Mouse (Mus musculus): Measurements from ENCODE around the gene D6Ertd527e. TPM values are rescaled to one million over a fixed set of nuclear protein-coding genes. Genes with fewer than 3 reads are reported as not detected.

D6Ertd527e gene
- total RNA-seq (2014; rRNA removed) (0.42 TPM in 1 of 2 replicates, not detected in the other), polyA plus RNA-seq (2015; fragmentation: Nextera tagmentation; extraction: Ambion mirVana) (0.10 TPM in 2 replicates)

DNA sequence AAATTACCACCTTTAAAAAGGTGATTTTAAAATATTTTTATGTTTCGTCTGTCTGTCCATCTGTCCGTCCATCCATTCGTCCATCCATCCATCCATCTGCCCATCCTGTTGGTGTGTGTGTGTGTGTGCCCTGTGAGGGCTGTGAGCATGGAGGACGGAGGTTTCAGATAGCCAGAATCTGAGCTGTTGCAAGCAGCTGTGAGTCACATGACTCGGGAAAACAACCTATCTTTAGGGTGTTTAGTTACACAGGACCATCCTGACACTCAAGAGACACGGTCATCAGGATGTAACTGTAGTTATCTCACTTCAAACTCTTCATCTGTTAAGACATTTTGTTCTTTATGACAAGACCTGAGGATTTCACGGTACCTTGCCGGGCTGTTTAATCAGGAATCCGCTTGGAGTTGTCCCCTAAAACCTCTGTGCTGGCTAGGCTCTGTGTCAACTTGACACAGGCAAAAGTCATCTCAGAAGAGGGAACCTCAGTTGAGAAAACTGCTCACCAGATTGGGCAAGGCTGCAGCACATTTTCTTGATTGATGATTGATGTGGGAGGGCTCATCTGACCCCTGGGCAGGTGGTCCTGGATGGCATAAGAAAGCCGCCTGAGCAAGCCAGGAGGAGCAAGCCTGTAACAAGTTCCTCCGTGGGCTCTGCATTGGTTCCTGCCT lies at the start of gene D6Ertd527e:
D6Ertd527e (plus strand) TSS at position 624 of the 674 bp plus-strand sequence.
- 0 out of 2 replicates have a peak, but pooled peaks cover 10% of the 10 kb centered on the region for H3K4me1 ChIP-seq (ENCODE audit: insufficient read depth, low read length)
- no peak within 1 kb of the TSS for H3K4me3 ChIP-seq (ENCODE audit: low read length)
- no peak within 1 kb of the TSS for H3K4me2 ChIP-seq (ENCODE audit: low read depth, low read length)
- WGBS = 87% methylated on average over 11 of the region's 11 CpGs
- no peaks in the 10 kb centered on the region for H3K27me3 ChIP-seq (ENCODE audit: insufficient read depth, low read length)
- ATAC-seq = no peak
- no peak within 1 kb of the TSS for H3K27ac ChIP-seq
- H3K9ac ChIP-seq (replicated peaks; ENCODE audit: low read length) = no peak within 1 kb of the TSS
- TF ChIP-seq CTCF (IDR thresholded peaks at IDR 0.05; ENCODE audit: low read depth) = no peak
- H3K36me3 ChIP-seq (ENCODE audit: insufficient read depth, low read length) = no peaks in the 10 kb centered on the region
- H3K9me3 ChIP-seq (ENCODE audit: low read length) = no peaks in the 10 kb centered on the region
- no peak for DNase-seq (ENCODE audit: low spot score)

DNA sequence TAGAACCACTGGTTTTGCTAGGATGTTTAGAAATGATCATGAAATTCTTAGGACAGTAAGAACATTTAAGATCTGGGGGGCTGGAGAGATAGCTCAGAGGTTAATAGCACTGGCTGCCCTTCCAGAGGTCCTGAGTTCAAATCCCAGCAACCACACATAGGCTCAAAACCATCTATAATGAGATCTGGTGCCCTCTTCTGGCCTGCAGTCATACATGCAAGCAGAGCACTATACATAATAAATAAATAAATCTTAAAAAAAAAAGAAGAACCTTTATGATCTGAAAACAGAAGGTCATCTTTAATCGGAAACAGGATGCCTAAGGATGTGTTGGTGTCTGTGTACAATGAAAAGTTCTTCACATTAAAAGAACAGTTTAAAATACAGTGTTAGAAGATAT lies 44.8 kb upstream of the D6Ertd527e start:
- H3K4me1 ChIP-seq (ENCODE audit: insufficient read depth, low read length) = no peaks in the 10 kb centered on the region
- H3K9me3 ChIP-seq (ENCODE audit: low read length) = no peaks in the 10 kb centered on the region
- no peak for TF ChIP-seq CTCF (IDR thresholded peaks at IDR 0.05; ENCODE audit: low read depth)
- ATAC-seq = no peak
- 98% methylated on average over 1 of the region's 1 CpGs for WGBS
- H3K4me2 ChIP-seq (ENCODE audit: low read depth, low read length) = no peak overlapping the region
- H3K27ac ChIP-seq = no peak overlapping the region
- no peak for DNase-seq (ENCODE audit: low spot score)
- no peak overlapping the region for H3K9ac ChIP-seq (replicated peaks; ENCODE audit: low read length)
- peaks cover 62% of the 10 kb centered on the region for H3K36me3 ChIP-seq (ENCODE audit: insufficient read depth, low read length)
- H3K27me3 ChIP-seq (ENCODE audit: insufficient read depth, low read length) = no peaks in the 10 kb centered on the region
- H3K4me3 ChIP-seq (ENCODE audit: low read length) = no peak overlapping the region

DNA sequence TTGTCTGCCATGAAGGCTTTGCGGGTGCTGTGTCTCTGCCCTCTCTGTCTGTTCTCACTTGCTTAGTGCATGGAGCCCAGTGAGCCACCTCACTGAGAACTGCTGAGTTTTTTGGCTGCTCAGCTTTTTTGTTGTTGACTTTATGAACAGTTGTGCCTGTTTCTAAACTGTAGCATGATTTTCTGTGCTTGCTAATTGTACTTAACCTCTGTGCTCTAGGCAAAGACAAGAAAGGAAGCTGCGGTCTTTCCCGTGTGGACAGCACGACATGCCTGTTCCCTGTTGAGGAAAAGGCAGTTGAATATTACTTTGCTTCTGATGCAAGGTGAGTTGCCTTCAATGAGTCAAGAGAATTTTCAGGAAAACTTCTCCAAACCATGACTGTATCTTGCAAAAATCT lies 41.0 kb upstream of the D6Ertd527e start:
- no peaks in the 10 kb centered on the region for H3K4me1 ChIP-seq (ENCODE audit: insufficient read depth, low read length)
- no peak overlapping the region for H3K9ac ChIP-seq (replicated peaks; ENCODE audit: low read length)
- ATAC-seq (no peak), DNase-seq (ENCODE audit: low spot score) (no peak)
- peaks cover 64% of the 10 kb centered on the region for H3K36me3 ChIP-seq (ENCODE audit: insufficient read depth, low read length)
- TF ChIP-seq CTCF (IDR thresholded peaks at IDR 0.05; ENCODE audit: low read depth) = no peak
- 96% methylated on average over 4 of the region's 4 CpGs for WGBS
- H3K27ac ChIP-seq = no peak overlapping the region
- no peak overlapping the region for H3K4me3 ChIP-seq (ENCODE audit: low read length)
- H3K27me3 ChIP-seq (ENCODE audit: insufficient read depth, low read length) = no peaks in the 10 kb centered on the region
- no peaks in the 10 kb centered on the region for H3K9me3 ChIP-seq (ENCODE audit: low read length)
- no peak overlapping the region for H3K4me2 ChIP-seq (ENCODE audit: low read depth, low read length)

DNA sequence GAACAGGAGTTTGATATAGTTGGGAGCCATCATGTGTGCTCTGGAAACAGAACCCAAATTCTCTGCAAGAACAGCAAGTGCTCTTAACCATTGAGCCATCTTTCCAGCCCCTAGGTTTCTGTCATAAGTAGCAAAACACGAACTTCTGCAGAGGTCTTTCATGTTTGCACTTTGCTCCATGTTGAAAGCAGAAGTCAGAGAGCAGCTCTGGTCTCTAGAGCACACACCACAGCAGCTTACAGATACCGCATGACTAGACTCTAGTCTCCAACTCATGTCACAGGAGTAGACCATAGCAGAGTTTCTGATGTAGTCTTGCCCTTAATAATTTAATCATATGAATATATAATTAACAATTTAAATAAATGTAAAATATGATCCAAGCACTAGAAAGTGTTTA lies 36.3 kb upstream of the D6Ertd527e start:
- Histone ChIP-seq H3K36me3 (ENCODE audit: insufficient read depth, low read length) (peaks cover 64% of the 10 kb centered on the region), H3K4me1 (ENCODE audit: insufficient read depth, low read length) (no peaks in the 10 kb centered on the region)
- no peak for ATAC-seq

DNA sequence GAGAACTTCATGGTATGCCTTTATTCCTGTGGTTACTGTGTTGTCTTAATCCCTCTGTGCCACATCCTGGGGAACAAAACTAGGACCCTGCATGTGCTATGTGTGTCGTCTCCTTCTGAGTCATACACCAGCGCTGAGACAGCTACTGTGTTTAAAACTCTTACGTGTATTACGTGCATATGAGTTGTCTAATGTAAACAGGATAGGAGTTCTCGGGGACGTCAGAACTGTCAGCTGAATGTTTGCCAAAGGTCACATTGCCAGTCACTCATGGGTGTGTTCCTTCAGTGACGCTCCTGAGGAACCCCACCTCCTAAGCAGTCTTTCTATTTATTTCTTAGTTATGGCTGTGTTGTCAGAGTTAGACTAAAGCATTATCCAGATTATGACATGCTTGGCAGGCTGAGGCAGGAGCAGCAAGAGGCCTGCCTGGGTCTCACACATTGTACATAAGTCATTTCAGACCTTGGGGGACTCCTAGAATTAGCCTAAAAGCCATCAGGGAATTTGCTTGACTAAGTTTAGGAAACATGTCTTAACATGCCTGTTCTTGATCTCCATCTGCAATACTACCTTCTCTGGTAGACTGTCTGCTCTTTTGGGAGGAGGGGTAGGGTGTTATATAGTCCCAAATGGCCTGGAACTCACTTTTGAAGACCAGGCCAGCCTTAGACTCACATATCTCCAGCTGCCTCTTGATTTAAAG lies 35.2 kb upstream of the D6Ertd527e start:
- H3K36me3 ChIP-seq (ENCODE audit: insufficient read depth, low read length) = peaks cover 61% of the 10 kb centered on the region
- H3K27me3 ChIP-seq (ENCODE audit: insufficient read depth, low read length) = no peaks in the 10 kb centered on the region
- no peak for TF ChIP-seq CTCF (IDR thresholded peaks at IDR 0.05; ENCODE audit: low read depth)
- WGBS = 85% methylated on average over 7 of the region's 7 CpGs
- no peak overlapping the region for H3K4me2 ChIP-seq (ENCODE audit: low read depth, low read length)
- no peak overlapping the region for H3K9ac ChIP-seq (replicated peaks; ENCODE audit: low read length)
- no peak overlapping the region for H3K27ac ChIP-seq
- H3K4me3 ChIP-seq (ENCODE audit: low read length) = no peak overlapping the region
- ATAC-seq (no peak), DNase-seq (ENCODE audit: low spot score) (no peak)
- H3K9me3 ChIP-seq (ENCODE audit: low read length) = no peaks in the 10 kb centered on the region
- no peaks in the 10 kb centered on the region for H3K4me1 ChIP-seq (ENCODE audit: insufficient read depth, low read length)

More for the DNA sequence above, 36.3 kb upstream of the D6Ertd527e start:
- TF ChIP-seq CTCF (IDR thresholded peaks at IDR 0.05; ENCODE audit: low read depth) = no peak
- DNase-seq (ENCODE audit: low spot score) = no peak
- H3K4me3 ChIP-seq (ENCODE audit: low read length) = no peak overlapping the region
- H3K27ac ChIP-seq = no peak overlapping the region
- H3K9ac ChIP-seq (replicated peaks; ENCODE audit: low read length) = no peak overlapping the region
- H3K9me3 ChIP-seq (ENCODE audit: low read length) = no peaks in the 10 kb centered on the region
- H3K4me2 ChIP-seq (ENCODE audit: low read depth, low read length) = no peak overlapping the region
- 77% methylated on average over 2 of the region's 2 CpGs for WGBS
- H3K27me3 ChIP-seq (ENCODE audit: insufficient read depth, low read length) = no peaks in the 10 kb centered on the region

DNA sequence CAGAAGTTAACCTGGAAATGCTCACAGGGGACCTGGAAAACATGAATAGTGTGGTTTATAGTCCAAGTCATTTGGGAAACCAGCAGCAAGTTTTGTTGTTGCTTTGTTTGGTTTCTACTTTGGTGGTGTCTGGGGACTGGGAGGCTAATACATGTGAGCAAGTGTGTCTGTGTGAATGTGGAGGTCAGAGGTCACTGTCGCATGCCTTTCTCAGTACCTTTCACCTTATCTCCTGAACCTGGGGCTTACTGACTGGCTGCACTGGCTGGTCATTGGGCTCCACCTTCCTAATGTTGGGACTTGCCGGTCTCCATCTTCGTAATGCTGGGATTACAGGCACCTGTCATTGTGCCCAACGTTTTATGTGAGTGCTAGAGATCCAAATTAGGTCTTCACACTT lies 33.9 kb upstream of the D6Ertd527e start:
- Histone ChIP-seq H3K4me2 (ENCODE audit: low read depth, low read length) (no peak overlapping the region), H3K27ac (no peak overlapping the region), H3K9ac (replicated peaks; ENCODE audit: low read length) (no peak overlapping the region), H3K4me1 (ENCODE audit: insufficient read depth, low read length) (no peaks in the 10 kb centered on the region), H3K9me3 (ENCODE audit: low read length) (no peaks in the 10 kb centered on the region), H3K36me3 (ENCODE audit: insufficient read depth, low read length) (peaks cover 54% of the 10 kb centered on the region), H3K27me3 (ENCODE audit: insufficient read depth, low read length) (no peaks in the 10 kb centered on the region), H3K4me3 (ENCODE audit: low read length) (no peak overlapping the region)
- ATAC-seq = no peak
- TF ChIP-seq CTCF (IDR thresholded peaks at IDR 0.05; ENCODE audit: low read depth) = no peak
- 89% methylated on average over 4 of the region's 4 CpGs for WGBS
- DNase-seq (ENCODE audit: low spot score) = no peak

DNA sequence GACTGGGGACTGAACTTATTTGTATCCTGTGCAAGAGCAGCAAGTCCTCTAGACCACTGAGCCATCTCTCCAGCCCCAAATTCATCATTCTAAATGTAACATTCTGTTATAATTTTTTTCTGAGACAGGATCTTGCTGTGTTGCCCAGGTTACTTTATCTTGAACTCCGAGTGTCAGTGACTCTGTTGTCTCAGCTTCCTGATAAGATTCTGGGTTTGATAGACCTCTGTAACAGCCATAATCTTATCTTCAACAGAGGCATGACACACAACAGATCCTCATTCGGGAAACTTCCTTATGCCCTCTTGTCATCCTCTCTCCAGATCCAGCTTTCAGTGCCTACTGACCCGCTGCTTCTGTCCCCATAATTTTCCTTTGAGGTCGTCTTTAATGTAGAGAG lies 31.8 kb upstream of the D6Ertd527e start:
- no peak overlapping the region for H3K9ac ChIP-seq (replicated peaks; ENCODE audit: low read length)
- H3K36me3 ChIP-seq (ENCODE audit: insufficient read depth, low read length) = peaks cover 58% of the 10 kb centered on the region
- DNase-seq (ENCODE audit: low spot score) = no peak
- H3K27ac ChIP-seq = no peak overlapping the region
- no peaks in the 10 kb centered on the region for H3K4me1 ChIP-seq (ENCODE audit: insufficient read depth, low read length)
- H3K27me3 ChIP-seq (ENCODE audit: insufficient read depth, low read length) = no peaks in the 10 kb centered on the region
- no peak overlapping the region for H3K4me2 ChIP-seq (ENCODE audit: low read depth, low read length)
- TF ChIP-seq CTCF (IDR thresholded peaks at IDR 0.05; ENCODE audit: low read depth) = no peak
- no peak for ATAC-seq
- WGBS = 88% methylated on average over 4 of the region's 4 CpGs
- no peaks in the 10 kb centered on the region for H3K9me3 ChIP-seq (ENCODE audit: low read length)
- H3K4me3 ChIP-seq (ENCODE audit: low read length) = no peak overlapping the region
